Mouse (Mus musculus): ENCODE data around the gene Gm20809. TPM values are rescaled to one million over a fixed set of nuclear protein-coding genes. Genes with fewer than 3 reads are reported as not detected.
"Not testable (repeated sequence)": the region's sequence is repeated elsewhere in the genome, so short reads cannot be mapped to it uniquely, and the experiment has no call there.

Gm20809 gene
- not detected in 2 replicates for polyA plus RNA-seq (2014; fragmentation: Nextera tagmentation; extraction: Ambion mirVana)

DNA sequence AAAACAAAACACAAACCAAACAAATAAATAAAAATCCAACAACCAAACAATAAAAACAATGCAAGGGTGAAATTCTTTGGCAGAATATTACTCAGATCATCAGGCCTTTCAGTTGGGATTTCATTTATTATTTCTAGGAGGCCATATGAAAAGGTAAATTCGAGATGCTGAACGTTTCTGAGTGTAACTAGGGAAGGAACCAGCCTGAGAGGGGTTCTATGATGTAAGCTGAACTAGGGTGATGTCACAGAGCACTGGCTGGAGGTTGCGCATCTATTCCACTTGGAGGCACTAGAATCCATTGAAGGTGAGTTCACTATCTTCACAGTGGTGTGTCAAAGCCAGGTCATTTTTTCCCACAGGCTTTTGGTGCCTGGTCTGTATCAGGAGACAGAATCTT, at the start of gene Gm20809:
Gm20809 (plus strand) TSS at position 301 of the 400 bp plus-strand sequence.
- H3K4me1 ChIP-seq (ENCODE audit: control insufficient read depth, insufficient read depth, low read length); H3K9ac ChIP-seq (ENCODE audit: low read length); H3K4me2 ChIP-seq (ENCODE audit: low read depth, severe bottlenecking); ATAC-seq (ENCODE audit: insufficient number of reproducible peaks, low FRiP score, low TSS enrichment, low read depth); H3K4me3 ChIP-seq (ENCODE audit: low read depth, low read length); H3K36me3 ChIP-seq (ENCODE audit: control insufficient read depth, insufficient read depth, low read length); H3K9me3 ChIP-seq (ENCODE audit: control insufficient read depth, low read length); H3K27ac ChIP-seq (replicated peaks; ENCODE audit: low read depth, low read length); DNase-seq (ENCODE audit: low spot score); H3K27me3 ChIP-seq (ENCODE audit: control insufficient read depth, insufficient read depth, low read length): not testable (repeated sequence)
- no CpG with 5 or more reads among the region's 3 CpGs for WGBS

All from limb, embryonic 11.5 days (tissue).